Mouse (Mus musculus): ENCODE measurements around the gene Bmp2k. TPM values are rescaled to one million over a fixed set of nuclear protein-coding genes. Genes with fewer than 3 reads are reported as not detected.

Gene Bmp2k
- polyA plus RNA-seq, 1 experiment from 2014 or later: 11.8 TPM

DNA sequence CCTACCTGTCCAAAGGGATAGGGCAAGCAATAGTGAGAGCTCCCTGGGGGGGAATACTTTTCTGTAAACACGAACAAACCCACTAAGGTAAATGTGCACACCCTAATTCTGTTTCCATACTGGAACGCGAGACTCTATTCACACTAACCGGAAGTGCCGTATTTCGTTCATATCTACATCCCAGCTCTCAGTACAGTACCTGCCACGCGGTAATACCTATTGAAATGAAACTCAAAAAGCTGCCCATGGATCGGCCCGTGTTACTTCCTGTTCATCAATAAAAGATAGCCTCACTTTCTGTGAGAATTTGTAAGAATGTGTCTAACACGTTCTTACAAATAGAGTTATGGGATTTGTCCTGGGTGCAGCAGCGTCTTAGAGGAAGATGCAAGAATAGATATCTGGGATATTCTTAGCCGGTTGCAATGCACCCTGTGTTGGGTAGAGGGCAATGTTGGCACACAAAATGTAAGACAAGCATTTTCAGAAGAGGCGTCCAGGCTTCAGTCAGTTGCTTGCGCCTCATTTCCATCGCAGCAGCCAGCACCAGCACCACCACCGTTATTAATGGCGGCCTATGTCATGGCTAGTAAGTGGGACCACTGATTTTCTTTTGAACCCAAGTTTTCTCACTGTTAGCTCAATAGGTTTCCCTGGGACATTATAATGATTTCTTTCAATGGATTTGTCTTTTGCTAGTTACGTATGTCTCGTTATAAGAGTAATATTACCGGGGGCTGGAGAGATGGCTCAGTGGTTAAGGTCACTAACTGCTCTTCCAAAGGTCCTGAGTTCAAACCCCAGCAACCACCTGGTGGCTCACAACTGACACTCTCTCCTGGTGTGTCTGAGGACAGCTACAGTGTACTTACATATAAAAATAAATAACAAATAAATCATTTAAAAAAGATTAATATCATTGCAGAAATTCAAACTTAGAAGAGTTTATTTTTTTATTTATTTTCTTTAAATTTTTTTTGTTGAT lies 131.0 kb downstream of the Bmp2k start:
- 52% methylated on average over 21 of the region's 21 CpGs for WGBS
- peak; percentile 93 for DNase-seq
- Histone ChIP-seq H3K36me3 (ENCODE audit: control insufficient read depth, insufficient read depth, low read length) (no peaks in the 10 kb centered on the region), H3K27ac (replicated peaks; ENCODE audit: low read depth, low read length) (no peak overlapping the region), H3K9me3 (ENCODE audit: control insufficient read depth, low read length) (no peaks in the 10 kb centered on the region), H3K4me1 (ENCODE audit: control insufficient read depth, insufficient read depth, low read length) (no peaks in the 10 kb centered on the region), H3K9ac (replicated peaks; ENCODE audit: low read length) (no peak overlapping the region), H3K4me3 (replicated peaks; ENCODE audit: low read depth, low read length) (no peak overlapping the region), H3K4me2 (ENCODE audit: low read length) (no peak overlapping the region), H3K27me3 (ENCODE audit: control insufficient read depth, insufficient read depth, low read length) (no peaks in the 10 kb centered on the region)
- peak; percentile 67; the same call in 1 of the 2 replicates for ATAC-seq (ENCODE audit: low FRiP score, low TSS enrichment)

DNA sequence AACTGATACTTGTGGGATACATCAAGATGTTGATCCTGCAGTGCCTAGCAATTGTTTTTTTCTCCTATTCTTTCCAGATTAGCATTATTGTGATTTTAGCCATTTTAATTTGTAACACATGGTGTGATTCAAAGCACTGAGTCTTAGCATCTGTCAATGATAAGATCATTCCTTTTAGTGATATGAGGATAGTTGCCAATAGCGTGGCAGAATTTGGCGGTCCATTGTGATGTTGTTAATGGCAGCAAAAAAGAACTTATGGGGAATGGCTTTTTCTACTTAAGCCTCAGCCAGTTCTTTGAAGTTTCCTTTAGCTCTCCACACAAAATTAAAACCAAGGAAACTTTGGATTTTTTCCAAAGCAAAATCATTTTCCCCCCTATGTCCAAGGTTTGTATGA lies 132.1 kb downstream of the Bmp2k start:
- no peak for DNase-seq
- H3K27me3 ChIP-seq (ENCODE audit: control insufficient read depth, insufficient read depth, low read length): no peaks in the 10 kb centered on the region
- no peak overlapping the region for H3K4me3 ChIP-seq (replicated peaks; ENCODE audit: low read depth, low read length)
- no peaks in the 10 kb centered on the region for H3K4me1 ChIP-seq (ENCODE audit: control insufficient read depth, insufficient read depth, low read length)
- no peak overlapping the region for H3K27ac ChIP-seq (replicated peaks; ENCODE audit: low read depth, low read length)
- WGBS: 88% methylated on average over 2 of the region's 2 CpGs
- H3K9me3 ChIP-seq (ENCODE audit: control insufficient read depth, low read length): no peaks in the 10 kb centered on the region
- H3K9ac ChIP-seq (replicated peaks; ENCODE audit: low read length): no peak overlapping the region
- H3K4me2 ChIP-seq (ENCODE audit: low read length): no peak overlapping the region
- ATAC-seq (ENCODE audit: low FRiP score, low TSS enrichment): no peak
- no peaks in the 10 kb centered on the region for H3K36me3 ChIP-seq (ENCODE audit: control insufficient read depth, insufficient read depth, low read length)

DNA sequence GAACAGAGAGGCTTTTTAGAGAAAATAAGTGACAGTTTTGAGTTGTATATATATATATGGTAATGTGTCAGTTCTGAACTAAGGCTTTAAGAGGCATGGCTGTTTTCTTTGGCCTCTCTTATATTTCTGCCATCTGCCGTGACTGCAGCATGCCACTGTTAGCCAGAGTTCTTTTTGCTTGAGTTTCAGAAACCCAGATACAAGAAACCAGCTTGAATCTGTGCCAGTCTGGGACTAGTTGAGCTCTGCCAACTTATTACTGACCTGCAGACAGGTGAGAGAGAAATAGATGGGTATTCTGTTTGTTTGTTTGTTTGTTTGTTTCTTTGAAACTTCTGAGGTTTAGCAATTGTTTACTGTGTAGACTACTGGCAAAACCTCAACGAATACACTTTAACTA lies 137.8 kb downstream of the Bmp2k start:
- H3K4me1 ChIP-seq (ENCODE audit: control insufficient read depth, insufficient read depth, low read length): no peaks in the 10 kb centered on the region
- 91% methylated on average over 2 of the region's 2 CpGs for WGBS
- no peak overlapping the region for H3K4me3 ChIP-seq (replicated peaks; ENCODE audit: low read depth, low read length)
- H3K27me3 ChIP-seq (ENCODE audit: control insufficient read depth, insufficient read depth, low read length): no peaks in the 10 kb centered on the region
- no peaks in the 10 kb centered on the region for H3K36me3 ChIP-seq (ENCODE audit: control insufficient read depth, insufficient read depth, low read length)
- DNase-seq (no peak), ATAC-seq (ENCODE audit: low FRiP score, low TSS enrichment) (no peak)
- H3K9me3 ChIP-seq (ENCODE audit: control insufficient read depth, low read length): no peaks in the 10 kb centered on the region
- H3K27ac ChIP-seq (replicated peaks; ENCODE audit: low read depth, low read length): no peak overlapping the region
- H3K9ac ChIP-seq (replicated peaks; ENCODE audit: low read length): no peak overlapping the region
- H3K4me2 ChIP-seq (ENCODE audit: low read length): no peak overlapping the region

Other genes with a start within 250 kb of the Bmp2k start
- 13.9 and 20.1 TPM in 2 replicates for gene Anxa3, start 204.3 kb upstream of the Bmp2k start, polyA plus RNA-seq (2014; fragmentation: Nextera tagmentation; extraction: Ambion mirVana)
- 25.8 and 26.9 TPM in 2 replicates for gene Paqr3, start 113.9 kb downstream of the Bmp2k start, polyA plus RNA-seq (2014; fragmentation: Nextera tagmentation; extraction: Ambion mirVana)